Mouse (Mus musculus) embryonic fibroblast, embryonic 13.5 days (primary cell): Measurements from ENCODE around the gene Zfp553.

Experiments used
- CTCF ChIP-seq: IDR thresholded peaks from 2 replicates; pipeline ENCODE4 v1.5.1; 2011; ENCODE audit warnings: mild to moderate bottlenecking, control low read depth, low read length, moderate library complexity, borderline replicate concordance; ENCODE audit not compliant: insufficient read depth
- POLR2A ChIP-seq: IDR thresholded peaks from 2 replicates; pipeline ENCODE4 v1.6.1; 2011; ENCODE audit warnings: low read depth, mild to moderate bottlenecking, control low read depth, low read length, moderate library complexity

DNA sequence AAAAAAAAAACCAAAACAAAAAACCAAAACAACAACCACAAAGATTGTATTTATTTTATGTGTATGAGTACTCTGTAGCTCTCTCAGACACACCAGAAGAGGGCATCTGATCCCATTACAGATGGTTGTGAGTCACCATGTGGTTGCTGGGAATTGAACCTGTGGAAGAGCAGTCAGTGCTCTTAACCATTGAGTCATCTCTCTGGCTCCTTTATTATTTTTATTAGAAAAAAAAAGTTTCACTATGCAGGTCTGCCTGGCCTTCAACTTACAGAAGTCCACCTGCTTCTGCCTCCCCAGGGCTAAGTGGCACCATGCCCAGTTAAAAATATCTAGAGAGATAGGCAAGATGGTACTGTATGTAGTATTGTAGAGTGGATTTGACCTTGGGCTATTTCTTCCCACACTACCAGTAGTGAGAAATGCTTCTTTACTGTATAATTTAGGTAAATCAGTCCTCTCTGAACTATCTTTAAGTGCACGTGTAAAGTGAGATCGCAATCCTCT, 10.6 kb downstream of the Zfp553 start:
- no peak for TF ChIP-seq POLR2A
- no peak for TF ChIP-seq CTCF
